Mouse (Mus musculus) neutrophil, adult 5-6 weeks (primary cell): ENCODE measurements around the gene Pak2. TPM values are rescaled to one million over a fixed set of nuclear protein-coding genes. Genes with fewer than 3 reads are reported as not detected.
A peak's percentile ranks its signal among the peaks of the same experiment; 100 is the strongest.
"Not testable (repeated sequence)": the region's sequence is repeated elsewhere in the genome, so short reads cannot be mapped to it uniquely, and the experiment has no call there.

Experiments used
- ATAC-seq: fragments of 151-379, 151-347 bp; 2 replicates; pipeline ENCODE4 v1.8.0; 2017; ENCODE audit warnings: mild to moderate bottlenecking, moderate TSS enrichment; ENCODE audit not compliant: insufficient number of reproducible peaks, poor library complexity, low FRiP score, severe bottlenecking; ENCODE audit errors: extremely low read depth
- total RNA-seq: library from RNA; stranded (forward); fragments of 200-1000 nt; gene quantifications from 2 replicates; pipeline ENCODE4 v1.2.3, GENCODE M21; 2017

The Pak2 gene
- total RNA-seq, 1 experiment from 2014 or later: 128 TPM

GRCm38 (mm10) chr16:32098897-32099637 lies 19.9 kb upstream of the Pak2 start:
- 0 out of 2 replicates have a peak, but pooled peaks have one; percentile 3 for ATAC-seq

- not testable (repeated sequence) for ATAC-seq
These were observed 18.6 kb upstream of the Pak2 start for GRCm38 (mm10) chr16:32097757-32098156.

GRCm38 (mm10) chr16:32091466-32091865 lies 12.3 kb upstream of the Pak2 start:
- ATAC-seq: no peak

- ATAC-seq: peak; percentile 23; the same call in 1 of the 2 replicates
These were observed 8.7 kb upstream of the Pak2 start for GRCm38 (mm10) chr16:32087629-32088443.

- no peak for ATAC-seq
These were observed 643 bp downstream of the Pak2 start for GRCm38 (mm10) chr16:32078408-32078990.

- no peak for ATAC-seq
These were observed 1.3 kb downstream of the Pak2 start for GRCm38 (mm10) chr16:32077648-32078407.

GRCm38 (mm10) chr16:32076406-32076805 lies 2.7 kb downstream of the Pak2 start:
- ATAC-seq: no peak

- no peak for ATAC-seq
These were observed 3.4 kb downstream of the Pak2 start for GRCm38 (mm10) chr16:32075762-32076161.

GRCm38 (mm10) chr16:32070070-32070469 lies 9.1 kb downstream of the Pak2 start:
- ATAC-seq: not testable (repeated sequence)

- ATAC-seq: no peak
These were observed 10.5 kb downstream of the Pak2 start for GRCm38 (mm10) chr16:32068389-32069300.

- no peak for ATAC-seq
These were observed 12.2 kb downstream of the Pak2 start for GRCm38 (mm10) chr16:32066899-32067298.

- ATAC-seq: no peak
These were observed 15.2 kb downstream of the Pak2 start for GRCm38 (mm10) chr16:32063900-32064299.

- no peak for ATAC-seq
These were observed 16.9 kb downstream of the Pak2 start for GRCm38 (mm10) chr16:32062226-32062625.

- ATAC-seq: no peak
These were observed 19.2 kb downstream of the Pak2 start for GRCm38 (mm10) chr16:32059840-32060523.

- ATAC-seq: no peak
These were observed 20.3 kb downstream of the Pak2 start for GRCm38 (mm10) chr16:32058817-32059216.

- ATAC-seq: no peak
These were observed 36.8 kb downstream of the Pak2 start for GRCm38 (mm10) chr16:32042367-32042766.

- no peak for ATAC-seq
These were observed 59.5 kb downstream of the Pak2 start for GRCm38 (mm10) chr16:32019678-32020077.

GRCm38 (mm10) chr16:32010330-32010729 lies 68.8 kb downstream of the Pak2 start:
- ATAC-seq: no peak
